Mouse (Mus musculus): ENCODE results near the gene Bcl3. TPM values are rescaled to one million over a fixed set of nuclear protein-coding genes. Genes with fewer than 3 reads are reported as not detected.

The Bcl3 gene
- total RNA-seq, 2 experiments from 2014 or later, result 1.0 TPM; not detected in 1

- intact Hi-C loops (cut with DNase I), result loop anchor here (5.0 kb wide), 1 partner anchor 49 kb away; no protein-coding TSS in a partner anchor
- DNase-seq (ENCODE audit: extremely low spot score in 1 of 2, low spot score in 2 of 2), result no peak
Measured at GRCm38 (mm10) chr7:19783630-19784029, 38.9 kb downstream of the Bcl3 start.

- intact Hi-C loops (cut with DNase I), result loop anchor here (5.0 kb wide), 1 partner anchor 50 kb away; no protein-coding TSS in a partner anchor
- DNase-seq (ENCODE audit: extremely low spot score in 1 of 2, low spot score in 2 of 2), result no peak
Measured at GRCm38 (mm10) chr7:19782645-19783044, 39.9 kb downstream of the Bcl3 start.

GRCm38 (mm10) chr7:19781741-19782140 is 40.8 kb downstream of the Bcl3 start:
- intact Hi-C loops (cut with DNase I), result loop anchor here (5.0 kb wide), 1 partner anchor 51 kb away; no protein-coding TSS in a partner anchor
- no peak for DNase-seq (ENCODE audit: extremely low spot score in 1 of 2, low spot score in 2 of 2)

- intact Hi-C loops (cut with DNase I), result loop anchor here (5.0 kb wide), 1 partner anchor 52 kb away; no protein-coding TSS in a partner anchor
- DNase-seq (ENCODE audit: extremely low spot score in 1 of 2, low spot score in 2 of 2), result no peak
Measured at GRCm38 (mm10) chr7:19779903-19780302, 42.7 kb downstream of the Bcl3 start.

- intact Hi-C loops (cut with DNase I), result no loop called here
- no peak for DNase-seq (ENCODE audit: extremely low spot score in 1 of 2, low spot score in 2 of 2)
Measured at GRCm38 (mm10) chr7:19778645-19779044, 43.9 kb downstream of the Bcl3 start.

GRCm38 (mm10) chr7:19777049-19777723 is 45.4 kb downstream of the Bcl3 start:
- intact Hi-C loops (cut with DNase I), result no loop called here
- DNase-seq (ENCODE audit: extremely low spot score in 1 of 2, low spot score in 2 of 2), result no peak

GRCm38 (mm10) chr7:19771682-19772081 is 50.9 kb downstream of the Bcl3 start:
- intact Hi-C loops (cut with DNase I), result no loop called here
- no peak for DNase-seq (ENCODE audit: extremely low spot score in 1 of 2, low spot score in 2 of 2)

- peak in 1 of 2 experiments; percentile 36 for DNase-seq (ENCODE audit: extremely low spot score in 1 of 2, low spot score in 2 of 2)
- intact Hi-C loops (cut with DNase I), result no loop called here
Measured at GRCm38 (mm10) chr7:19770984-19771391, 51.6 kb downstream of the Bcl3 start, which contains the start of gene Bcam. Gene Bcam (minus strand): TSS chr7:19771016.

- peak in 1 of 2 experiments; percentile 85 for DNase-seq (ENCODE audit: extremely low spot score in 1 of 2, low spot score in 2 of 2)
- intact Hi-C loops (cut with DNase I), result no loop called here
Measured at GRCm38 (mm10) chr7:19770375-19770754, 52.2 kb downstream of the Bcl3 start.

GRCm38 (mm10) chr7:19769434-19770374 is 52.9 kb downstream of the Bcl3 start:
- intact Hi-C loops (cut with DNase I), result no loop called here
- no peak for DNase-seq (ENCODE audit: extremely low spot score in 1 of 2, low spot score in 2 of 2)

GRCm38 (mm10) chr7:19769001-19769400 is 53.6 kb downstream of the Bcl3 start:
- intact Hi-C loops (cut with DNase I), result no loop called here
- no peak for DNase-seq (ENCODE audit: extremely low spot score in 1 of 2, low spot score in 2 of 2)

GRCm38 (mm10) chr7:19768251-19768650 is 54.3 kb downstream of the Bcl3 start:
- intact Hi-C loops (cut with DNase I), result no loop called here
- DNase-seq (ENCODE audit: extremely low spot score in 1 of 2, low spot score in 2 of 2), result no peak

- peak in 1 of 2 experiments; percentile 35 for DNase-seq (ENCODE audit: extremely low spot score in 1 of 2, low spot score in 2 of 2)
- intact Hi-C loops (cut with DNase I), result no loop called here
Measured at GRCm38 (mm10) chr7:19764581-19764980, 58.0 kb downstream of the Bcl3 start.

- no peak for DNase-seq (ENCODE audit: extremely low spot score in 1 of 2, low spot score in 2 of 2)
- intact Hi-C loops (cut with DNase I), result no loop called here
Measured at GRCm38 (mm10) chr7:19763829-19764477, 58.6 kb downstream of the Bcl3 start.

GRCm38 (mm10) chr7:19762283-19762682 is 60.3 kb downstream of the Bcl3 start:
- intact Hi-C loops (cut with DNase I), result no loop called here
- DNase-seq (ENCODE audit: extremely low spot score in 1 of 2, low spot score in 2 of 2), result no peak

GRCm38 (mm10) chr7:19760021-19760420 is 62.5 kb downstream of the Bcl3 start:
- intact Hi-C loops (cut with DNase I), result no loop called here
- DNase-seq (ENCODE audit: extremely low spot score in 1 of 2, low spot score in 2 of 2), result no peak

- no peak for DNase-seq (ENCODE audit: extremely low spot score in 1 of 2, low spot score in 2 of 2)
- intact Hi-C loops (cut with DNase I), result no loop called here
Measured at GRCm38 (mm10) chr7:19758623-19759022, 63.9 kb downstream of the Bcl3 start.

All from left cerebral cortex, postnatal 10 days (tissue).